Mouse (Mus musculus): ENCODE results near the gene Mrc1. TPM values are rescaled to one million over a fixed set of nuclear protein-coding genes. Genes with fewer than 3 reads are reported as not detected.

Mrc1 gene
- polyA plus RNA-seq, 1 experiment, result 0.43 TPM

DNA sequence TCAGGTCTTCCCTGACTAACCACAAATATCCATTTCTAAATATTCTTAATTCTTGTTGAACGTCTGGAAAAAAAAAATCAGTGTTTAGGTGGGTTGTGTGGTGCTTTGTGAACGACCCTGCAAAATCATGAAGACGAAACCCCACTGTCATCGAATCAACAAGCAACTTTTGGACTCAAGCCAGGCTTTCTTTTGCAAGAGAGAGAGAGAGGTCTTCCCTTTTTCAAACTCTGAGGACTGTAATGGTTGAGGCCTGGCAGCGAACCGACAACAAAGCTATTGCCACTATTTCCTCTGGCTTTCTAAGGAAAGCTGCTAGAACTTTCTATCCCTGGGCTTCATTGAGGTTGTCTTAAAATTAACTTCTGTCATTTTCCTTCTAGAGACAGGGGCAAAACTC is 697 bp upstream of the Mrc1 start:
- H3K27me3 ChIP-seq (ENCODE audit: control insufficient read depth, insufficient read depth, low read length), result no peaks in the 10 kb centered on the region
- H3K27ac ChIP-seq (ENCODE audit: insufficient read depth, low read length), result no peak overlapping the region
- no peak for TF ChIP-seq CTCF (IDR thresholded peaks at IDR 0.05; ENCODE audit: borderline replicate concordance, insufficient read depth, low read depth, low read length)
- no peak for TF ChIP-seq POLR2A (IDR thresholded peaks at IDR 0.05; ENCODE audit: borderline replicate concordance, insufficient read depth, low read length)
- WGBS, result 35% methylated on average over 6 of the region's 6 CpGs
- H3K4me1 ChIP-seq (ENCODE audit: control insufficient read depth, insufficient read depth, low read length), result no peaks in the 10 kb centered on the region
- H3K4me3 ChIP-seq (replicated peaks; ENCODE audit: insufficient read depth, low read depth, low read length), result no peak overlapping the region
- no peak for DNase-seq

DNA sequence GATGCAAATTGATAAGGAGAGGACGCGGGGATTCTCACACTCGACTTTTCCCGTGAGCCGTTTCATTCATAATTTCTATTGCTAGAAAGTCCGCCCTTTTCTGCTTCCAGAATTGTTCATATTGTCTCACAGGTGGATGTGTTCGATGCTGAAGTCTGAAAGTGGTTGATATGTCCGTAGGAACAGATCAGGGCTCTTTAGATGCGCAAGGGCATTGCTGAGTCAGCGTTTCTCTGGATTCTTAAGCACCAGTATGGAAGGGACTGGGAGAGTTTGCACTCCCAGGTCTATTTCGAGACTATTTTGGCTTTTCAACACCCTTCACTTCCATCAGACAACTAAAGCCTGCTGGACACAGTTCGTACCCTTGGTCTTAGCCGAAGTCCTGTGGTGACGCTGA is 787 bp downstream of the Mrc1 start:
- no peak for TF ChIP-seq POLR2A (IDR thresholded peaks at IDR 0.05; ENCODE audit: borderline replicate concordance, insufficient read depth, low read length)
- no peak for TF ChIP-seq CTCF (IDR thresholded peaks at IDR 0.05; ENCODE audit: borderline replicate concordance, insufficient read depth, low read depth, low read length)
- no peaks in the 10 kb centered on the region for H3K4me1 ChIP-seq (ENCODE audit: control insufficient read depth, insufficient read depth, low read length)
- H3K27ac ChIP-seq (ENCODE audit: insufficient read depth, low read length), result no peak overlapping the region
- WGBS, result 90% methylated on average over 14 of the region's 14 CpGs
- no peak for DNase-seq
- no peaks in the 10 kb centered on the region for H3K27me3 ChIP-seq (ENCODE audit: control insufficient read depth, insufficient read depth, low read length)
- no peak overlapping the region for H3K4me3 ChIP-seq (replicated peaks; ENCODE audit: insufficient read depth, low read depth, low read length)

DNA sequence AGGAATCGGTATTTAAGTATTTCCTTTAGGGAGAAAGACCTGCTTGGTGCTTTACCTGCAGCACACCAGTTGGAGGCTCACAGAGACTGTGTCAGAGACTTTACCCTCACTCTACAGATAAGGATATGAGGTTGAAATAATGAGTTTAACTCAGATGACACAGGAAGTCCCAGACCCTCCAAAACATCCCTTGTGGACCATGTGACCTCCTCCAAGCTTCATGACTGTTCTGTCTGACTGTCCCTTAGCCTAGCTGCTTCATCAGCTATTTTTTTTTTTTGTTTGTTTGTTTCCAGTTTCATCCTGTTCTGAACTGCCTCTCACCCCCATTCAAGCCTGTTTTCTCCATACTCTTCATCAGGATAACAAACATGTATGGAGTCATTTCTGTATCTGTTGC is 3.7 kb downstream of the Mrc1 start:
- TF ChIP-seq CTCF (IDR thresholded peaks at IDR 0.05; ENCODE audit: borderline replicate concordance, insufficient read depth, low read depth, low read length) (no peak), POLR2A (IDR thresholded peaks at IDR 0.05; ENCODE audit: borderline replicate concordance, insufficient read depth, low read length) (no peak)
- H3K4me3 ChIP-seq (replicated peaks; ENCODE audit: insufficient read depth, low read depth, low read length), result no peak overlapping the region
- no peak for DNase-seq
- WGBS, result 97% methylated on average over 1 of the region's 1 CpGs
- no peak overlapping the region for H3K27ac ChIP-seq (ENCODE audit: insufficient read depth, low read length)
- no peaks in the 10 kb centered on the region for H3K4me1 ChIP-seq (ENCODE audit: control insufficient read depth, insufficient read depth, low read length)
- H3K27me3 ChIP-seq (ENCODE audit: control insufficient read depth, insufficient read depth, low read length), result no peaks in the 10 kb centered on the region

DNA sequence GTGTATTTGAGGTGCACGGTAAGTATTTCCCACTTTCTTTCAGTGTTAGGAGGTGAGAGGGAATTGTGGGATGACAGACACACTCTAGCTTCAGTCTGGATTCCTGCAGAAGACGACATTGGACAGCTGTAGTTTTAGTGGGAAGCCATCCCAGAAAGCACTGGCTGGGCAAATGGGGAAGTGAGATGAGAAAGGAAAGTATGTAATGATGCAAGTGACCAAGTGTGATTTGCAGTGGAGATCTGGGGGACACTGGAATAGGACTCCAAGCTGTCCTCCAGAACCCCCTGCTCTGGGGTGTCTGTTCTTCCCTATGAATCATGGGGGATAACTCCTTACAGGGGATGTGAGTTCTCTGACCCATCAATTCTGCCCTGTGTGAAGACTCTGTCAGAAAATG is 4.8 kb downstream of the Mrc1 start:
- no peak for DNase-seq
- Histone ChIP-seq H3K27me3 (ENCODE audit: control insufficient read depth, insufficient read depth, low read length) (no peaks in the 10 kb centered on the region), H3K27ac (ENCODE audit: insufficient read depth, low read length) (no peak overlapping the region), H3K4me1 (ENCODE audit: control insufficient read depth, insufficient read depth, low read length) (no peaks in the 10 kb centered on the region), H3K4me3 (replicated peaks; ENCODE audit: insufficient read depth, low read depth, low read length) (no peak overlapping the region)
- no peak for TF ChIP-seq CTCF (IDR thresholded peaks at IDR 0.05; ENCODE audit: borderline replicate concordance, insufficient read depth, low read depth, low read length)
- TF ChIP-seq POLR2A (IDR thresholded peaks at IDR 0.05; ENCODE audit: borderline replicate concordance, insufficient read depth, low read length), result no peak
- WGBS, result 61% methylated on average over 2 of the region's 2 CpGs

DNA sequence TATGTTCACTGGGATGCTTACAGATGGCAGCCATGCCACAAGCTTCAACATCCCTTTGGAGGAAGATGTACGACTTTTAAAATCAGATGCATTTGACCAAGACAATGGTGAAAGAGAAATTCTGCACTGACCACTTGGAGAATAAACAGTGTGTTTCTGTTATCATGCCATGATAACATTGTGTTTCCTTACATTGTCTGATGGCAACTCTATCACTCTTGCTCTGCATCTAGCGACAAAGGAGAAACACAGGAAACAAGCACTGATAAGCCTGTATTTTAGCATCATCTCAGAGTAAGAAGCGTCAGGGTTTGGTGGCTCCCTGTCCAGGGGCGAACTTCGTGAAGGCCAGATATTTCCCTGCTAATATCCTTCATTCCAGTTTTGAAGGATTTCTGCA is 6.1 kb downstream of the Mrc1 start:
- no peak for TF ChIP-seq CTCF (IDR thresholded peaks at IDR 0.05; ENCODE audit: borderline replicate concordance, insufficient read depth, low read depth, low read length)
- no peak for TF ChIP-seq POLR2A (IDR thresholded peaks at IDR 0.05; ENCODE audit: borderline replicate concordance, insufficient read depth, low read length)
- Histone ChIP-seq H3K27me3 (ENCODE audit: control insufficient read depth, insufficient read depth, low read length) (no peaks in the 10 kb centered on the region), H3K4me3 (replicated peaks; ENCODE audit: insufficient read depth, low read depth, low read length) (no peak overlapping the region), H3K4me1 (ENCODE audit: control insufficient read depth, insufficient read depth, low read length) (no peaks in the 10 kb centered on the region), H3K27ac (ENCODE audit: insufficient read depth, low read length) (no peak overlapping the region)
- WGBS, result 90% methylated on average over 5 of the region's 5 CpGs
- DNase-seq, result no peak

DNA sequence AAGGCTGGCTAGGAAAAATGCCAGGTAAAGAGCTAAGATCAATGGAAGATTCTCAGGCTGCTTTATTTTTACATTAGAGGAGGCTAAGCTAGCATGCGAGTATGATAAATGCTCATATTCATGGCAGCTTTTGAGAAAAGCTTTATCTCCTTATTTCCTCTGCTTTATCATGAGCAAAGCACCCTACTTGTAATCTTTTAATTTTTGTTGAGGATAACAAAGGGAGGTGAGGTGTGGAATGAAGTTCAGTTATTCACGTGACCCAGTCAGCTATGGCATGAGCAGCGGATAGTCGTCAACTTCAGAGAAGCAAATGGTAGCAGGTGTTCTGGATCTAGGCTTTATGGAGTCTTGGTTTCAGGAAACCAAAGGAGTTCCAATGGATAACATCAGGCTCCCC is 7.7 kb downstream of the Mrc1 start:
- TF ChIP-seq CTCF (IDR thresholded peaks at IDR 0.05; ENCODE audit: borderline replicate concordance, insufficient read depth, low read depth, low read length) (no peak), POLR2A (IDR thresholded peaks at IDR 0.05; ENCODE audit: borderline replicate concordance, insufficient read depth, low read length) (no peak)
- Histone ChIP-seq H3K27ac (ENCODE audit: insufficient read depth, low read length) (no peak overlapping the region), H3K4me3 (replicated peaks; ENCODE audit: insufficient read depth, low read depth, low read length) (no peak overlapping the region), H3K27me3 (ENCODE audit: control insufficient read depth, insufficient read depth, low read length) (no peaks in the 10 kb centered on the region), H3K4me1 (ENCODE audit: control insufficient read depth, insufficient read depth, low read length) (no peaks in the 10 kb centered on the region)
- 94% methylated on average over 4 of the region's 4 CpGs for WGBS
- no peak for DNase-seq

DNA sequence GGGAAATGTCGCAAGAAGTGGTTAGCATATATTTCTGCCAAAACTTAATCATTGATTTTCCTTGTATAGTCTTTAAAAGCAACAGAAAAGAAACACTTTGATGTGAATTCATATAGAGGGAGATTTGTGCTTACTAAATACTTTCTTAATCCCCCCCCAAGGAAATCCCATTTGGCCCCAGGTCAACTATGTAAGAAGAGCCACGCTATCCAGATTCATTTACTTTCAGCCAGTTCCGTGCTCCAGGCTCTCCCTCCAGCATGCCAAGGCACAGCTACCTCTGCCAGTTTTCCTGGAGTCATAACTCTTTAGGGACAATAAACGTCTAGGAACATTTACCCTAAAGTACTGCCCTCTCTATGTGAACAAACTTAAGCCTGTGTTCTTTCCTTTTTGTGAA is 8.5 kb downstream of the Mrc1 start:
- H3K27me3 ChIP-seq (ENCODE audit: control insufficient read depth, insufficient read depth, low read length), result no peaks in the 10 kb centered on the region
- H3K4me3 ChIP-seq (replicated peaks; ENCODE audit: insufficient read depth, low read depth, low read length), result no peak overlapping the region
- WGBS, result 32% methylated on average over 4 of the region's 4 CpGs
- no peak for DNase-seq
- H3K4me1 ChIP-seq (ENCODE audit: control insufficient read depth, insufficient read depth, low read length), result no peaks in the 10 kb centered on the region
- no peak for TF ChIP-seq POLR2A (IDR thresholded peaks at IDR 0.05; ENCODE audit: borderline replicate concordance, insufficient read depth, low read length)
- TF ChIP-seq CTCF (IDR thresholded peaks at IDR 0.05; ENCODE audit: borderline replicate concordance, insufficient read depth, low read depth, low read length), result no peak
- H3K27ac ChIP-seq (ENCODE audit: insufficient read depth, low read length), result no peak overlapping the region

DNA sequence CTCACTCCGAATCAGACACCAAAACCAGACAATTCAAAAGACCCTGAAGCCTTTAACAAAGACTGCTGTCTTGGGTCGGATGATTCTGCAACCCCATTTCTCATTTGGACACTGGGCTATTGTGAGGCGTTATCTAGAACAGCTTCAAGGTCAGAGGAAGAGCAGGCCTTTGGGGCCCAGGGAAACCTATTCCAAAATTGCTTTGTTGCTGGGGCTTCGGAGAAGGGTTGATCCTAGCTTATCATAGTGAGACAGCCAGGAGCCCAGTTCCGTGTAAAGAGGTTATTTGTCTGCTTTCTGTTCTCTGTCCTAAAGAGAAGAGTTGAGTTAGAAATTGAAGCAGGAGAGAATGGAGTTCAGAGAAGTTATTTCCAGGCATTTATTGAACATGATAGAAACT is 10.0 kb downstream of the Mrc1 start:
- 75% methylated on average over 5 of the region's 5 CpGs for WGBS

More for the DNA sequence above, 10.0 kb downstream of the Mrc1 start:
- no peak for DNase-seq
- Histone ChIP-seq H3K4me3 (replicated peaks; ENCODE audit: insufficient read depth, low read depth, low read length) (no peak overlapping the region), H3K27ac (ENCODE audit: insufficient read depth, low read length) (no peak overlapping the region), H3K4me1 (ENCODE audit: control insufficient read depth, insufficient read depth, low read length) (no peaks in the 10 kb centered on the region), H3K27me3 (ENCODE audit: control insufficient read depth, insufficient read depth, low read length) (no peaks in the 10 kb centered on the region)
- TF ChIP-seq CTCF (IDR thresholded peaks at IDR 0.05; ENCODE audit: borderline replicate concordance, insufficient read depth, low read depth, low read length) (no peak), POLR2A (IDR thresholded peaks at IDR 0.05; ENCODE audit: borderline replicate concordance, insufficient read depth, low read length) (no peak)

Data from cerebellum, adult 2 months (tissue).